Mouse (Mus musculus): ENCODE measurements around the gene Dag1. TPM values are rescaled to one million over a fixed set of nuclear protein-coding genes. Genes with fewer than 3 reads are reported as not detected.
"Not testable (repeated sequence)": the region's sequence is repeated elsewhere in the genome, so short reads cannot be mapped to it uniquely, and the experiment has no call there.

Dag1 gene
- polyA plus RNA-seq, 2 experiments from 2014 or later = 2.6 to 5.6 TPM

GRCm38 (mm10) chr9:108273485-108273884, 9.7 kb upstream of the Dag1 start:
- no peak for ATAC-seq

- no peak for ATAC-seq
Observed at GRCm38 (mm10) chr9:108272691-108273090, 8.9 kb upstream of the Dag1 start.

- ATAC-seq = no peak
Observed at GRCm38 (mm10) chr9:108271941-108272340, 8.2 kb upstream of the Dag1 start.

GRCm38 (mm10) chr9:108268701-108269100, 4.9 kb upstream of the Dag1 start:
- not testable (repeated sequence) for ATAC-seq

GRCm38 (mm10) chr9:108267691-108268090, 3.9 kb upstream of the Dag1 start:
- ATAC-seq = no peak

- ATAC-seq = no peak
Observed at GRCm38 (mm10) chr9:108266261-108266935, 2.6 kb upstream of the Dag1 start.

GRCm38 (mm10) chr9:108264191-108264921, 598 bp upstream of the Dag1 start:
- peak; percentile 8 for ATAC-seq

- peak; percentile 27 for ATAC-seq
Observed at GRCm38 (mm10) chr9:108263131-108263681, 552 bp downstream of the Dag1 start.

GRCm38 (mm10) chr9:108262494-108263049, 1.2 kb downstream of the Dag1 start:
- ATAC-seq = no peak

- ATAC-seq = no peak
Observed at GRCm38 (mm10) chr9:108261865-108262264, 1.9 kb downstream of the Dag1 start.

- ATAC-seq = no peak
Observed at GRCm38 (mm10) chr9:108260526-108260925, 3.2 kb downstream of the Dag1 start.

- no peak for ATAC-seq
Observed at GRCm38 (mm10) chr9:108252766-108253165, 11.0 kb downstream of the Dag1 start.

GRCm38 (mm10) chr9:108251877-108252276, 11.9 kb downstream of the Dag1 start:
- no peak for ATAC-seq

GRCm38 (mm10) chr9:108248957-108249356, 14.8 kb downstream of the Dag1 start:
- ATAC-seq = no peak

GRCm38 (mm10) chr9:108244984-108245383, 18.8 kb downstream of the Dag1 start:
- ATAC-seq = no peak

GRCm38 (mm10) chr9:108244540-108244939, 19.2 kb downstream of the Dag1 start:
- no peak for ATAC-seq

GRCm38 (mm10) chr9:108239951-108240350, 23.8 kb downstream of the Dag1 start:
- ATAC-seq = no peak

GRCm38 (mm10) chr9:108238831-108239230, 24.9 kb downstream of the Dag1 start:
- ATAC-seq = no peak

GRCm38 (mm10) chr9:108238402-108238801, 25.4 kb downstream of the Dag1 start:
- ATAC-seq = no peak

GRCm38 (mm10) chr9:108234682-108235081, 29.1 kb downstream of the Dag1 start:
- no peak for ATAC-seq

GRCm38 (mm10) chr9:108232908-108233307, 30.9 kb downstream of the Dag1 start:
- no peak for ATAC-seq

GRCm38 (mm10) chr9:108227911-108228649, 35.7 kb downstream of the Dag1 start:
- ATAC-seq = no peak

- ATAC-seq = no peak
Observed at GRCm38 (mm10) chr9:108225166-108225565, 38.6 kb downstream of the Dag1 start.
